Mouse (Mus musculus): ENCODE measurements around the gene Itpkb. TPM values are rescaled to one million over a fixed set of nuclear protein-coding genes. Genes with fewer than 3 reads are reported as not detected.
"Not testable (repeated sequence)": the region's sequence is repeated elsewhere in the genome, so short reads cannot be mapped to it uniquely, and the experiment has no call there.

The Itpkb gene
- total RNA-seq, 2 experiments from 2014 or later, result 15.9 to 17.7 TPM

- DNase-seq (ENCODE audit: low spot score in 2 of 2), result peak in 1 of 2 experiments; percentile 45
Measured at GRCm38 (mm10) chr1:180365983-180366811, 35.9 kb downstream of the Itpkb start.

- DNase-seq (ENCODE audit: low spot score in 2 of 2), result no peak
Measured at GRCm38 (mm10) chr1:180367045-180367619, 36.8 kb downstream of the Itpkb start.

GRCm38 (mm10) chr1:180367626-180368025 lies 37.3 kb downstream of the Itpkb start:
- no peak for DNase-seq (ENCODE audit: low spot score in 2 of 2)

GRCm38 (mm10) chr1:180368112-180368511 lies 37.8 kb downstream of the Itpkb start:
- no peak for DNase-seq (ENCODE audit: low spot score in 2 of 2)

GRCm38 (mm10) chr1:180368646-180369045 lies 38.4 kb downstream of the Itpkb start:
- no peak for DNase-seq (ENCODE audit: low spot score in 2 of 2)

GRCm38 (mm10) chr1:180370858-180371652 lies 40.8 kb downstream of the Itpkb start:
- DNase-seq (ENCODE audit: low spot score in 2 of 2), result no peak

GRCm38 (mm10) chr1:180372258-180372657 lies 42.0 kb downstream of the Itpkb start:
- DNase-seq (ENCODE audit: low spot score in 2 of 2), result not testable (repeated sequence)

GRCm38 (mm10) chr1:180376598-180376997 lies 46.3 kb downstream of the Itpkb start:
- DNase-seq (ENCODE audit: low spot score in 2 of 2), result no peak

- DNase-seq (ENCODE audit: low spot score in 2 of 2), result no peak
Measured at GRCm38 (mm10) chr1:180379559-180379958, 49.3 kb downstream of the Itpkb start.

- DNase-seq (ENCODE audit: low spot score in 2 of 2), result no peak
Measured at GRCm38 (mm10) chr1:180382358-180382757, 52.1 kb downstream of the Itpkb start.

GRCm38 (mm10) chr1:180383884-180384283 lies 53.6 kb downstream of the Itpkb start:
- no peak for DNase-seq (ENCODE audit: low spot score in 2 of 2)

GRCm38 (mm10) chr1:180384486-180384885 lies 54.2 kb downstream of the Itpkb start:
- DNase-seq (ENCODE audit: low spot score in 2 of 2), result no peak

GRCm38 (mm10) chr1:180385308-180385707 lies 55.0 kb downstream of the Itpkb start:
- DNase-seq (ENCODE audit: low spot score in 2 of 2), result no peak

GRCm38 (mm10) chr1:180386951-180387749 lies 56.9 kb downstream of the Itpkb start:
- peak; percentile 98 for DNase-seq (ENCODE audit: low spot score in 2 of 2)

- no peak for DNase-seq (ENCODE audit: low spot score in 2 of 2)
Measured at GRCm38 (mm10) chr1:180387750-180388480, 57.6 kb downstream of the Itpkb start.

- no peak for DNase-seq (ENCODE audit: low spot score in 2 of 2)
Measured at GRCm38 (mm10) chr1:180388481-180388880, 58.2 kb downstream of the Itpkb start.

- not testable (repeated sequence) for DNase-seq (ENCODE audit: low spot score in 2 of 2)
Measured at GRCm38 (mm10) chr1:180389213-180389760, 59.0 kb downstream of the Itpkb start.

GRCm38 (mm10) chr1:180390321-180390731 lies 60.0 kb downstream of the Itpkb start:
- no peak for DNase-seq (ENCODE audit: low spot score in 2 of 2)

- no peak for DNase-seq (ENCODE audit: low spot score in 2 of 2)
Measured at GRCm38 (mm10) chr1:180390746-180391574, 60.7 kb downstream of the Itpkb start.
